Mouse (Mus musculus) MEL (cell line): ENCODE results near the gene Gm20388. TPM values are rescaled to one million over a fixed set of nuclear protein-coding genes. Genes with fewer than 3 reads are reported as not detected.

ENCODE experiments used
- DNase-seq: peaks from one replicate; pipeline ENCODE4 v3.0.0; 2011; ENCODE audit warnings: low read depth, low spot score
- H3K27ac ChIP-seq: 2 replicates; pipeline ENCODE4 v1.5.1; 2012; ENCODE audit warnings: low read depth, mild to moderate bottlenecking, control low read depth, low read length, moderate library complexity; ENCODE audit not compliant: control insufficient read depth
- H3K27me3 ChIP-seq, 2 experiments: fragments of 150-350 bp in 1 of 2; sonication (generic) in 1 of 2; 2 replicates each; pipeline ENCODE4 v1.6.1; 2012; ENCODE audit warnings: low read length in 2 of 2, mild to moderate bottlenecking in 2 of 2, improper control_type of control experiment in 1 of 2, moderate library complexity in 1 of 2; ENCODE audit not compliant: insufficient read depth in 2 of 2, control insufficient read depth in 1 of 2
- H3K36me3 ChIP-seq, 2 experiments: 2 replicates each; pipeline ENCODE4 v1.6.1; 2012 to 2014; ENCODE audit warnings: low read length in 2 of 2, improper control_type of control experiment in 1 of 2, inconsistent platforms in 1 of 2, mild to moderate bottlenecking in 1 of 2; ENCODE audit not compliant: insufficient read depth in 2 of 2, control insufficient read depth in 1 of 2
- H3K4me1 ChIP-seq, 2 experiments: fragments of 150-350 bp in 1 of 2; sonication (generic) in 1 of 2; 2 replicates each; pipeline ENCODE4 v1.6.1; 2012; ENCODE audit warnings: low read length in 2 of 2, improper control_type of control experiment in 1 of 2, mild to moderate bottlenecking in 1 of 2; ENCODE audit not compliant: insufficient read depth in 2 of 2, control insufficient read depth in 1 of 2
- H3K4me3 ChIP-seq, 2 experiments: fragments of 150-350 bp in 1 of 2; sonication (generic) in 1 of 2; 2 replicates each; pipeline ENCODE4 v1.5.1; 2012; ENCODE audit warnings: low read depth in 2 of 2, low read length in 2 of 2, mild to moderate bottlenecking in 2 of 2, moderate library complexity in 2 of 2, control low read depth in 1 of 2, improper control_type of control experiment in 1 of 2; ENCODE audit not compliant: control insufficient read depth in 1 of 2, insufficient read depth in 1 of 2
- H3K79me2 ChIP-seq: 2 replicates; pipeline ENCODE4 v1.6.1; 2012; ENCODE audit warnings: mild to moderate bottlenecking, low read length, moderate library complexity; ENCODE audit not compliant: control insufficient read depth, poor library complexity, insufficient read depth
- H3K9ac ChIP-seq: 2 replicates; pipeline ENCODE4 v1.6.1; 2012; ENCODE audit warnings: low read depth, mild to moderate bottlenecking, control low read depth, low read length, moderate library complexity; ENCODE audit not compliant: control insufficient read depth, poor library complexity, severe bottlenecking
- H3K9me3 ChIP-seq: fragments of 150-350 bp; sonication (generic); replicated peaks from 2 replicates; pipeline ENCODE4 v1.6.1; 2012; ENCODE audit warnings: mild to moderate bottlenecking, low read length, improper control_type of control experiment, moderate library complexity; ENCODE audit not compliant: insufficient read depth
- CHD1 ChIP-seq: IDR thresholded peaks from 2 replicates; pipeline ENCODE4 v1.6.1; 2012; ENCODE audit warnings: low read depth, mild to moderate bottlenecking, inconsistent platforms, low read length, improper control_type of control experiment
- CTCF ChIP-seq, 3 experiments: IDR thresholded peaks in 2 of 3; conservative IDR thresholded peaks in 1 of 3; 2 replicates each; pipeline ENCODE4 v1.5.1; 2011 to 2012; ENCODE audit warnings: low read length in 3 of 3, low read depth in 2 of 3, mild to moderate bottlenecking in 2 of 3, improper control_type of control experiment in 1 of 3, inconsistent platforms in 1 of 3, mixed read lengths in 1 of 3, moderate library complexity in 1 of 3; ENCODE audit not compliant: control insufficient read depth in 1 of 3, insufficient read depth in 1 of 3, poor library complexity in 1 of 3, severe bottlenecking in 1 of 3
- E2F4 ChIP-seq: IDR thresholded peaks from 2 replicates; pipeline ENCODE4 v1.6.1; 2011; ENCODE audit warnings: low read depth, low read length, improper control_type of control experiment, borderline replicate concordance
- EP300 ChIP-seq, 2 experiments: IDR thresholded peaks; 2 replicates each; pipeline ENCODE4 v1.6.1; 2011; ENCODE audit warnings: improper control_type of control experiment in 2 of 2, low read length in 2 of 2, low read depth in 1 of 2, mild to moderate bottlenecking in 1 of 2
- ETS1 ChIP-seq: IDR thresholded peaks from 2 replicates; pipeline ENCODE4 v1.6.1; 2012; ENCODE audit warnings: low read depth, mild to moderate bottlenecking, inconsistent platforms, low read length, improper control_type of control experiment, moderate library complexity
- HCFC1 ChIP-seq: IDR thresholded peaks from 2 replicates; pipeline ENCODE4 v1.6.1; 2012; ENCODE audit warnings: low read depth, mild to moderate bottlenecking, inconsistent platforms, low read length, improper control_type of control experiment, moderate library complexity
- KAT2A ChIP-seq: conservative IDR thresholded peaks from 2 replicates; pipeline ENCODE4 v1.6.1; 2012; ENCODE audit warnings: low read depth, low read length, improper control_type of control experiment, inconsistent platforms
- MAX ChIP-seq: IDR thresholded peaks from 2 replicates; pipeline ENCODE4 v1.6.1; 2011; ENCODE audit warnings: low read length, improper control_type of control experiment
- MAZ ChIP-seq: IDR thresholded peaks from 2 replicates; pipeline ENCODE4 v1.6.1; 2012; ENCODE audit warnings: low read depth, mild to moderate bottlenecking, inconsistent platforms, low read length, improper control_type of control experiment
- MYB ChIP-seq: IDR thresholded peaks from 2 replicates; pipeline ENCODE4 v1.6.1; 2011; ENCODE audit warnings: mild to moderate bottlenecking, low read depth, low read length, improper control_type of control experiment
- NELFE ChIP-seq: IDR thresholded peaks from 2 replicates; pipeline ENCODE4 v1.6.1; 2011; ENCODE audit warnings: low read depth, low read length, improper control_type of control experiment
- NRF1 ChIP-seq: IDR thresholded peaks from 2 replicates; pipeline ENCODE4 v1.6.1; 2014; ENCODE audit warnings: low read depth, mild to moderate bottlenecking, inconsistent platforms, low read length, improper control_type of control experiment, moderate library complexity; ENCODE audit not compliant: poor library complexity, insufficient read depth, severe bottlenecking
- POLR2A ChIP-seq, 2 experiments: IDR thresholded peaks; 2 replicates each; pipeline ENCODE4 v1.6.1; 2011 to 2012; ENCODE audit warnings: low read length in 2 of 2, mild to moderate bottlenecking in 2 of 2, control low read depth in 1 of 2, improper control_type of control experiment in 1 of 2, low read depth in 1 of 2, moderate library complexity in 1 of 2; ENCODE audit not compliant: control insufficient read depth in 1 of 2, insufficient read depth in 1 of 2, poor library complexity in 1 of 2
- POLR2AphosphoS2 ChIP-seq: IDR thresholded peaks from 2 replicates; pipeline ENCODE4 v1.6.1; 2011; ENCODE audit warnings: low read length, improper control_type of control experiment
- POLR2AphosphoS5 ChIP-seq: IDR thresholded peaks from 2 replicates; pipeline ENCODE4 v1.6.1; 2012; ENCODE audit warnings: low read depth, borderline replicate concordance, mild to moderate bottlenecking, inconsistent platforms, low read length, moderate library complexity, mixed read lengths
- RCOR1 ChIP-seq: IDR thresholded peaks from 2 replicates; pipeline ENCODE4 v1.6.1; 2012; ENCODE audit warnings: low read depth, mild to moderate bottlenecking, inconsistent platforms, low read length, improper control_type of control experiment
- SMC3 ChIP-seq: IDR thresholded peaks from 2 replicates; pipeline ENCODE4 v1.6.1; 2011; ENCODE audit warnings: low read depth, low read length, improper control_type of control experiment
- TAL1 ChIP-seq: IDR thresholded peaks from 2 replicates; pipeline ENCODE4 v1.6.1; 2012; ENCODE audit warnings: mild to moderate bottlenecking, inconsistent platforms, low read length, moderate library complexity, mixed read lengths
- TBP ChIP-seq: IDR thresholded peaks from 2 replicates; pipeline ENCODE4 v1.8.0; 2011; ENCODE audit warnings: low read depth, low read length, improper control_type of control experiment
- TCF12 ChIP-seq: IDR thresholded peaks from 2 replicates; pipeline ENCODE4 v1.6.1; 2014; ENCODE audit warnings: low read depth, mild to moderate bottlenecking, inconsistent platforms, low read length, improper control_type of control experiment, moderate library complexity
- USF2 ChIP-seq, 2 experiments: IDR thresholded peaks; 2 replicates each; pipeline ENCODE4 v1.6.1; 2011 to 2012; ENCODE audit warnings: improper control_type of control experiment in 2 of 2, low read length in 2 of 2, borderline replicate concordance in 1 of 2, inconsistent platforms in 1 of 2, low read depth in 1 of 2, mild to moderate bottlenecking in 1 of 2; ENCODE audit not compliant: insufficient read depth in 1 of 2
- ZKSCAN1 ChIP-seq: IDR thresholded peaks from 2 replicates; pipeline ENCODE4 v1.6.1; 2012; ENCODE audit warnings: low read depth, mild to moderate bottlenecking, inconsistent platforms, low read length, improper control_type of control experiment, moderate library complexity
- ZMIZ1 ChIP-seq: IDR thresholded peaks from 2 replicates; pipeline ENCODE4 v1.6.1; 2012; ENCODE audit warnings: low read depth, mild to moderate bottlenecking, inconsistent platforms, low read length, improper control_type of control experiment, moderate library complexity
- ZNF384 ChIP-seq: IDR thresholded peaks from 2 replicates; pipeline ENCODE4 v1.6.1; 2012; ENCODE audit warnings: low read depth, mild to moderate bottlenecking, inconsistent platforms, low read length, improper control_type of control experiment
- polyA plus RNA-seq, 2 experiments: library from polyadenylated mRNA; stranded (reverse) in 1 of 2; unstranded in 1 of 2; fragments of >175 nt in 1 of 2; fragments of >200 nt in 1 of 2; gene quantifications; 2 replicates each; pipeline versions ENCODE4 v1.2.1 to v1.2.4; 2012; ENCODE audit warnings: low replicate concordance in 2 of 2, low read depth in 1 of 2; ENCODE audit not compliant: insufficient read length in 2 of 2, insufficient read depth in 1 of 2, missing spikeins in 1 of 2
- total RNA-seq: library from RNA; depleted of rRNA; stranded (reverse); fragments of 300-350 nt; gene quantifications from 2 replicates; pipeline ENCODE4 v1.2.3, GENCODE M21; 2012

The Gm20388 gene
- total and polyA plus RNA-seq, 3 experiments, result 11.1 to 17.8 TPM; not detected in 1

DNA sequence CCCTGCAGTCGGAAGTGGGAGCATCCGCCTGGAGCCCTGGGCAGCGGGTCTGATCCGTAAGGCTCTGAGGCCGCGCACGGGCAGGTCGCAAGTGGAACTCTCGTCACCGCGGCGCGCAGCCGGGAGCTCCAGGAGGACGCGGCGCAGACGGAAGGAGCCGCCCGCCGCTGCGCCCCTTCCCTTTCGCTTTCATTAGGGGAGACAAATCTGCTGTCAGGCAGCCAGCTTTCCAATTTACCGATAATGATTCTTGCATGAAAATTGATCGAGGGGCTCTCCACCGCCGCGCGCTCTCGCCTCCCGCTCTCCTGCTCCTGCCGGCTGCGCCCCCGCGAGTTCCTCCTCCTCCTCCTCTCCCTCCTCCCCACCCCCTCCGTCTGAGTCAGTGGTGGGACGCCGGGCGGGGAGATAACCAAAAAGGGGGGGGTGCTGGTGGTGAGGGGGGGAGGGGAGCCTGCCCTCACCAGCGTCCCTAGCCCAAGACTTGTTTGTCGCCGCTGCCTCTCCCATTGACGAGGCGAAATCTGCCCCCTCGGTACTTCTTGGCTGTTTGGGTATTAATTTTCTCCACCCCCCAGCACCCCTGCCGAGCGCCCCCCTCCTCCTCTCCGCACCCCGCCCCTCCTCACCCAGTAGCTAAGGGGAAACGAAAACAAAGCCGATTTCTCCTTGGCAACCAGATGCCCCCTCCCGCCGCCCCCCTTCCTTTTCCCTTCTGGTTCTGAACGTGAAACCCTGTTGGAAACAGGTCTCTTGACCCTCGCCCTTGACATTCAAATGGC is 577.3 kb downstream of the Gm20388 start (continued):
- TF ChIP-seq HCFC1 (peak; percentile 63), NELFE (peak; percentile 69), NRF1 (no peak), TBP (peak; percentile 46), POLR2AphosphoS5 (no peak), CHD1 (no peak; the same call in 1 of the 2 replicates), TAL1 (peak; percentile 23; the same call in 1 of the 2 replicates), POLR2A (IDR thresholded peaks at IDR 0.05; ENCODE audit: control insufficient read depth in 1 of 2, insufficient read depth in 1 of 2, low read depth in 1 of 2, low read length in 2 of 2, poor library complexity in 1 of 2) (peak; percentile 68 to 76)

DNA sequence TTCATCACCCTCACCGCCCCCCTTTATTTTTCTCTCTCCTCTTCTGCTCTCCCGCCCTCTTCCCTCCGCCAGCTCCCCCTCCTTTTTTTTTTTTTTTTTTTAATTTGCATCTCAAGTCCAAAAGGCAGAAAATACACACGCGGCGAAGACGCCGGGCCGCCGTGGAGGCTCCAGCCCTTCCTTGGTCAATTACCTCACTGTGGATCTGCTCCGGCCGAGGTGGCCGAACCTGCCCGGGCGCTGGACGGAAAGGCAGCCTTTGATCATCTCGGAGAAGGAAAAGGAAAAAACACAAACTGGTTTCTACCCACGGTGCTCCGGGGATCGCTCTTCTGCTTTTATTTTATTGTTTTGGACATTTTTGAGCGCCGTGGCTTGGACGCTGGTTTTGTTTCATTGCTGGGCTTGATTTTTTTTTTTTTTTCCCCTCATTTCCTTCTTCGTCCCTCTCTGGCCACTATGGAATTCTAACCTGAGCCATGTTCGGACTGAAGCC is 578.0 kb downstream of the Gm20388 start:
- Histone ChIP-seq H3K4me3 (peak overlapping the region; percentile 85 to 93), H3K79me2 (peaks cover 75% of the 10 kb centered on the region), H3K27ac (peak overlapping the region; percentile 99), H3K27me3 (no peaks in the 10 kb centered on the region), H3K36me3 (peaks cover 0 to 16% of the 10 kb centered on the region in 2 experiments; a peak in 2 of 4 replicates), H3K9me3 (no peaks in the 10 kb centered on the region), H3K4me1 (peaks cover 3 to 28% of the 10 kb centered on the region in 2 experiments), H3K9ac (peak overlapping the region; percentile 89)
- no peak for DNase-seq
- TF ChIP-seq TCF12, result no peak
- TF ChIP-seq NELFE, result 0 out of 2 replicates have a peak, but pooled peaks have one; percentile 46
- TF ChIP-seq HCFC1, result 0 out of 2 replicates have a peak, but pooled peaks have one; percentile 5
- peak; percentile 85 for TF ChIP-seq CHD1
- peak; percentile 9; the same call in 1 of the 2 replicates for TF ChIP-seq MAX
- no peak; the same call in 1 of the 2 replicates for TF ChIP-seq E2F4
- TF ChIP-seq ZNF384, result peak; percentile 94

DNA sequence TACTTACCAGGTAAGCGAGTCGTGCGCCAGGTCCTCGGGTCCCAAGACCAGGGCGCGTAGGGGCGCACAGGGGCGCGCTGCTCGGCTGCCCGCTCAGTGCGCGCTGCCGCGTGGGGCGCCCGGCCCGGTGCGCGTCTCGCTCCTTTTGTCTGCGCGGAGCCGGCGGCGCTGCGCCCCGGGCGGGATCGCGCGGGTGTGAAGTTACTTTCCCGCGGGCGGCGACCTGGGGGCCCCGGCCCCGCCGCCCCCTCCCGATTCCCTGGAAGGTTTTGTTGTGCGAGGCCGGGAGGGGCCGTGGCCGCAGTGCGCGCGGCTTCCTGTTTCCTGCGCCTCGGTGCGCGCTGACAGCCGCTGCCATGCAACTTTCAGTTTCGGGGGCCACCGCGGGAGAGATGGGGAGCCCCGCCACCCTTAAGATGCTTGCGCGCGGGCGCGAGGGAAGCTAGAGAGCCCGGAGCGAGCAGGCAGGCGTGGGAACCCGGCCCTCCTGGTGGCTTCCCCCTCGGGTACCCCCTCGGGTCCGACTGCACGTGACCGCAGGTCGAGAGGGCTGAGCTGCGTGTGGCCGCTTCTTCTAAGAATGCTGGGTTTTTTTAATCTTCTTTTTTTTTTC is 578.6 kb downstream of the Gm20388 start:
- H3K4me3 ChIP-seq, result peak overlapping the region; percentile 85 to 93
- H3K4me1 ChIP-seq, result peaks cover 5 to 25% of the 10 kb centered on the region in 2 experiments
- DNase-seq, result peak; percentile 77
- no peaks in the 10 kb centered on the region for H3K9me3 ChIP-seq
- H3K9ac ChIP-seq, result peak overlapping the region; percentile 89
- no peaks in the 10 kb centered on the region for H3K27me3 ChIP-seq
- peak overlapping the region; percentile 99 for H3K27ac ChIP-seq
- H3K36me3 ChIP-seq, result peaks cover 0 to 14% of the 10 kb centered on the region in 2 experiments; a peak in 2 of 4 replicates
- H3K79me2 ChIP-seq, result peaks cover 79% of the 10 kb centered on the region
- TF ChIP-seq E2F4 (no peak), USF2 (IDR thresholded peaks at IDR 0.05; ENCODE audit: borderline replicate concordance in 1 of 2, insufficient read depth in 1 of 2, low read depth in 1 of 2, low read length in 2 of 2) (no peak), SMC3 (0 out of 2 replicates have a peak, but pooled peaks have one; percentile 4), POLR2AphosphoS2 (no peak), RCOR1 (no peak), CTCF (IDR thresholded peaks at IDR 0.05 in 2 of 3, conservative IDR thresholded peaks at IDR 0.05 in 1 of 3; ENCODE audit: control insufficient read depth in 1 of 3, insufficient read depth in 1 of 3, low read depth in 2 of 3, low read length in 3 of 3, poor library complexity in 1 of 3, severe bottlenecking in 1 of 3) (no peak), MAZ (peak; percentile 75; the same call in 1 of the 2 replicates), ETS1 (peak; percentile 12; the same call in 1 of the 2 replicates), KAT2A (no peak), ZKSCAN1 (no peak), MYB (no peak), TBP (no peak), ZMIZ1 (no peak), POLR2AphosphoS5 (no peak), NELFE (0 out of 2 replicates have a peak, but pooled peaks have one; percentile 4), EP300 (IDR thresholded peaks at IDR 0.05; ENCODE audit: low read depth in 1 of 2, low read length in 2 of 2) (no peak), POLR2A (IDR thresholded peaks at IDR 0.05; ENCODE audit: control insufficient read depth in 1 of 2, insufficient read depth in 1 of 2, low read depth in 1 of 2, low read length in 2 of 2, poor library complexity in 1 of 2) (peak in 1 of 2 experiments; percentile 35; a peak in 2 of 4 replicates)
